Mouse (Mus musculus) thymus, adult 2 months (tissue): ENCODE results near the gene Caln1. TPM values are rescaled to one million over a fixed set of nuclear protein-coding genes. Genes with fewer than 3 reads are reported as not detected.

Experiments used
- DNase-seq: peaks from one replicate; pipeline ENCODE4 v3.0.0; 2021
- H3K27ac ChIP-seq: fragments of 200-500 bp; 2 replicates; pipeline ENCODE4 v1.5.1; 2012; ENCODE audit warnings: low read length, control low read depth; ENCODE audit not compliant: control insufficient read depth, insufficient read depth
- H3K27me3 ChIP-seq: fragments of 200-500 bp; 2 replicates; pipeline ENCODE4 v1.6.1; 2012; ENCODE audit warnings: mild to moderate bottlenecking, low read length, moderate library complexity, mixed read lengths; ENCODE audit not compliant: control insufficient read depth, insufficient read depth
- H3K36me3 ChIP-seq: fragments of 200-500 bp; 2 replicates; pipeline ENCODE4 v1.6.1; 2012; ENCODE audit warnings: mild to moderate bottlenecking, low read length, moderate library complexity; ENCODE audit not compliant: control insufficient read depth, insufficient read depth
- H3K4me1 ChIP-seq: fragments of 200-500 bp; replicated peaks from 2 replicates; pipeline ENCODE4 v1.6.1; 2012; ENCODE audit warnings: low read length; ENCODE audit not compliant: control insufficient read depth, insufficient read depth
- H3K4me3 ChIP-seq: fragments of 200-500 bp; 2 replicates; pipeline ENCODE4 v1.5.1; 2012; ENCODE audit warnings: mild to moderate bottlenecking, low read length, control low read depth, moderate library complexity; ENCODE audit not compliant: control insufficient read depth, insufficient read depth
- CTCF ChIP-seq: fragments of 200-500 bp; IDR thresholded peaks from 2 replicates; pipeline ENCODE4 v1.5.1; 2012; ENCODE audit warnings: mild to moderate bottlenecking, control low read depth, low read length, moderate library complexity, borderline replicate concordance; ENCODE audit not compliant: control insufficient read depth, poor library complexity, insufficient read depth; ENCODE audit errors: extremely low read depth
- POLR2A ChIP-seq: fragments of 200-500 bp; IDR thresholded peaks from 2 replicates; pipeline ENCODE4 v1.6.1; 2012; ENCODE audit warnings: mild to moderate bottlenecking, low read length, control low read depth, moderate library complexity; ENCODE audit not compliant: control insufficient read depth, poor library complexity, insufficient read depth; ENCODE audit errors: extremely low read depth
- WGBS: fragments of 180-500 bp; shearing (Covaris S2); methylation state at CpG from one replicate; pipeline ENCODE4 v1.1.7; 2018; 5-methylcytosine and 5-hydroxymethylcytosine counted together
- polyA plus RNA-seq: library from polyadenylated mRNA; depleted of rRNA; stranded (reverse); fragments of >200 nt; gene quantifications from 2 replicates; pipeline ENCODE4 v1.2.3, GENCODE M21; 2012

Caln1 gene
- polyA plus RNA-seq, 1 experiment, result 0.01 TPM

DNA sequence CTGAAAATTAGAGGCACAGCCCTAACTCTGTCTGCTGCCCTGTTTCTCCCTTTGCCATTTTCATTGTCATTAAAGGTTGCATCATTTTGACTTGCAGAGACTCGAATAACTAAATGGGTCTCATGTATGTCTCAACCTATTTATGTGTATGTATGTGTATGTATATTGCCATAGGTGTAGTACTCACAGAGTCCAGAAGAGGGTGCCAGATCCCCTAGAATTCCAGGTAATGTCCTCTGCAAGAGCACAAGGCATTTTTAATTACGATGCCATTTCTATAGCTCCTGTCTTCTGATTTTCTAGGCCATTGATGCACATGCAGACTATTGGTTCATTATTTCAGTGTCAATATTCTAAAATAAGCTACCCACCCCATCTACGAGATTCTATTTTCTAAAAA lies 388.3 kb downstream of the Caln1 start:
- WGBS, result 90% methylated on average over 3 of the region's 3 CpGs
- H3K4me1 ChIP-seq, result no peaks in the 10 kb centered on the region
- no peaks in the 10 kb centered on the region for H3K36me3 ChIP-seq

DNA sequence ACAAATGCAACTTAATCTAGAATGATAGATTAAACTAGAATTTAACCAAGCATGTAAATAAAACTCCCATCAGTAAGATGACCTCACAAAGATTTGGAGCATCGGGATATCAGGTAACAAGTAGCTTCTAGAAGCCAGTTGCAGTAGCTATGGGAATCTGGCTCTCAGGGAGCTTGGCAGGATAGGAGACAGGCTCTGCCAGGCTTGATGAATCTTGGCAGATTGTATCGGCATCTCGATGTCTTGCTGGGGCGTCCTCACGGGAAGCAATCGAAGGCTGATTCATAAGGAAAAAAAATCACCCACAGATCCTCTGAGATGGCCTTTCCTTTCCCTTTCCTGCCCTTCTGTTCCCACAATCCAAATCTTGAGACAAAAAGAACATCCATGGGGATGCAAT lies 396.5 kb downstream of the Caln1 start:
- no peaks in the 10 kb centered on the region for H3K4me1 ChIP-seq
- 89% methylated on average over 6 of the region's 6 CpGs for WGBS
- TF ChIP-seq CTCF (no peak), POLR2A (no peak)

More for the DNA sequence above, 388.3 kb downstream of the Caln1 start:
- no peak for DNase-seq
- TF ChIP-seq POLR2A (no peak), CTCF (no peak)
- Histone ChIP-seq H3K27me3 (no peaks in the 10 kb centered on the region), H3K4me3 (no peak overlapping the region), H3K27ac (no peak overlapping the region)

DNA sequence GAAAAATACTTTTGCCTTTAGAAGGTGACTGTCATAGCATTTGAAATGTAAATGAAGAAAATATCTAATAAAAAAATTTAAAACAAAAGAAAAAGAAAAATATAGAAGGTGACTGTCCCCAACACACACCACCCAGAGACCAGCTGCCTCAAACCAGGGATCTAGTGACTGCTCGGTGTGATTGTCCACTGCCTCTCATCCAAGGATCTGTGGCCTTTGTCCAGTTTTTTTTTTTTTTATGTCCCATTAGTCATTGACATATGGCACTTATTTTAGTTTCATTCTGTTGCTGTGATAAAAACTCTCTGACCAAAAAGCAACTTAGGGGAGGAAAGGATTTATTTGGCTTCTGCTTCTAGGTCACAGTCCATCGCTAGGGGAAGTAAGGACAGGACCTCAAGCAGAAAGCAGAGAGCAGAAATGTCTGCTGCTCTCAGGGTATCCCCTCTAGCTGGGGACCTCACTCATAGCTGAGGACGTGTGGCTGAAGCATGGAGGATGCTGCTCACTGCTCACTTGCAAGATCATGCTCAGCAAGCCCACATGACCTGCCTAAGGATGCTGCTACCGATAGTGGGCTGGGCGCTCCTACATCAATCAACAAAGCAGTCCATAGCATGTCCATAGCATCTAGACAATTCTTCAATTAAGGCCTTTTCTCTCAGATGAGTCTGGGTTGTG lies 401.9 kb downstream of the Caln1 start:
- H3K36me3 ChIP-seq, result no peaks in the 10 kb centered on the region
- H3K27ac ChIP-seq, result no peak overlapping the region
- no peak overlapping the region for H3K4me3 ChIP-seq
- H3K27me3 ChIP-seq, result no peaks in the 10 kb centered on the region
- H3K4me1 ChIP-seq, result no peaks in the 10 kb centered on the region
- DNase-seq, result no peak
- no peak for TF ChIP-seq CTCF
- 86% methylated on average over 5 of the region's 5 CpGs for whole genome bisulfite sequencing

More for the DNA sequence above, 396.5 kb downstream of the Caln1 start:
- Histone ChIP-seq H3K27me3 (no peaks in the 10 kb centered on the region), H3K4me3 (no peak overlapping the region), H3K36me3 (no peaks in the 10 kb centered on the region), H3K27ac (no peak overlapping the region)
- no peak for DNase-seq

DNA sequence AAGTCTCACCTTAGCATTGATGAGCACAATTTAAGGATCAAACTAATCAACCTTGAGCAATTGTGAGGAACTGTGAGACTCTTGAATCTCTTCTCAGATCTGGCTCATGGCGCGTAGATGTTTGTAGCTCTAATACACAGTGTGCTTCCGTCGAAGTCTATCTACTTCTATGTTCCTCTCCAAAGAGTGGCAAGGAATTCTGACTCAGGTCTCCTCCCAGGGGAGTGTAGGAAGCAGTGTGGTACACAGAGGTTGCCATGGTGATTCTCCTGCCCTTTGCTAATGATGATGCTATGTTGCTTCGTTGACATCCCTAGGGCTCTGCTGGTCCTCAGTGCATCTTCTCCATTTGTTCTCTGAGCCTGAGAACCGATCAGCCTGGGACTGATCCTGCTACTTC lies 403.2 kb downstream of the Caln1 start:
- TF ChIP-seq CTCF (no peak), POLR2A (no peak)

DNA sequence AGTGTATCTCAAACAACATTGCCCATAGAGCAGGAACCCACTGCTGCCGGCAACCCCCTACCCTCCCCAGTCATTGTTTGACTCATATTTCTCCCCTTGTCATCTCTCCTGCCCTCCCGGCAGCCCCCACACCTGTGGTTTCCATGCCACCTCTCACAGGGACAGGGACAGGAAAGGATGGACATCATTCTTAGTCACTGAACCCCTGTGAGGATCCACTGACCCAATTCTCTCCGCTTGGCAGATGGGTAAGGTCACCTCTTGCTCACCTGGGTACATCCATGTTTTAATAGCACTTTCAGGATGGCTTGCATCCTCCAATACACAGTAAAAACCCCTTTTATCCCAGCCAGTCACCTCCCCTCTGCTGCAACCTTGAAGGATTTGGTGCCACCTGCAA lies 405.7 kb downstream of the Caln1 start:
- DNase-seq, result no peak
- Histone ChIP-seq H3K27me3 (no peaks in the 10 kb centered on the region), H3K27ac (no peak overlapping the region), H3K36me3 (no peaks in the 10 kb centered on the region), H3K4me1 (no peaks in the 10 kb centered on the region), H3K4me3 (no peak overlapping the region)
- 94% methylated on average over 3 of the region's 3 CpGs for WGBS
- TF ChIP-seq CTCF, result no peak
- TF ChIP-seq POLR2A, result no peak

More for the DNA sequence above, 403.2 kb downstream of the Caln1 start:
- WGBS, result 92% methylated on average over 6 of the region's 6 CpGs
- H3K27ac ChIP-seq, result no peak overlapping the region
- no peaks in the 10 kb centered on the region for H3K36me3 ChIP-seq
- no peak for DNase-seq
- H3K4me1 ChIP-seq, result no peaks in the 10 kb centered on the region
- no peaks in the 10 kb centered on the region for H3K27me3 ChIP-seq
- no peak overlapping the region for H3K4me3 ChIP-seq

DNA sequence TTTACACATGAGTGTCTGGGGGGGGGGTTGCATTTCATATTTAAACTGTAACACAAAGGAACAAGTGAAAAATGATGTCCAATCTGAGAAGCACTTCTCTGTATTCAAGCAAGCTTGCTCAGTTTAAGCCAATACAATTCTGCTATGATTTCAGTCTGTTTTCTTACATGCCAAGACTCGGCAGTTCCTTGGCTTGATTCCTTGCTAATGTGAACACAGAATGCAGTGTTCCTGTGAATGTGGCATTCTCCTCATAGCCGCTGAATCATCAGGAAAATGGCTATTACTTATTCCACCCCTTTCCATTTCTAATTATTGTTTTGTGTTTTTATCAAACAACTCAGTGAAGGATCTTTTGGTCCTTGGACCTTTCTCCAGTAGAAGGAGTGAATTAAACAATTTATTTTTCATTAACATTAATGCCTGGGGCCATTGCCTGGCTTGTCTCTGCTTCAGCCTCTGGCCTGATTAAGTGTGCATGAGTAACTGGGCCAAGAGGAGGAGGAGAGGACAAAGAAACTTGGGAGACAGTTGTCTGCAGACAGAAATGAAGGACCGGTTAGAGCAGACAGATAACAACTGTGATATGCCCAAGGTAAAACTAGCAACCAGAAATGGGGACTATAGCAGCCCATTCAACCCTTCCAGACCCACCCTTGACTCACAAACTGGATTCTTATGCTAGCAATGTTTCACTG lies 423.6 kb downstream of the Caln1 start:
- Histone ChIP-seq H3K27ac (no peak overlapping the region), H3K4me1 (no peaks in the 10 kb centered on the region), H3K27me3 (no peaks in the 10 kb centered on the region), H3K4me3 (no peak overlapping the region), H3K36me3 (no peaks in the 10 kb centered on the region)
- no peak for TF ChIP-seq CTCF
- 98% methylated on average over 3 of the region's 3 CpGs for WGBS
- no peak for DNase-seq
